Mouse (Mus musculus) layer of hippocampus, adult 18-20 months (tissue): ENCODE measurements at regions not wholly inside any gene's neighbourhood (a gene's known extent, or its start where the extent isn't known, plus 50 kb on each side); places are given as distances from the start of the nearest gene placed in this dataset.

Source experiments
- DNase-seq, 2 experiments: peaks; one replicate each; pipeline ENCODE4 v3.0.0; 2022; ENCODE audit warnings: low spot score in 2 of 2

GRCm38 (mm10) chr1:121842381-121843075 lies 274.7 kb upstream of the Ddx18 start:
- DNase-seq: no peak

- DNase-seq: no peak
These were observed 265.8 kb upstream of the Ddx18 start for GRCm38 (mm10) chr1:121833559-121833958.

DNA sequence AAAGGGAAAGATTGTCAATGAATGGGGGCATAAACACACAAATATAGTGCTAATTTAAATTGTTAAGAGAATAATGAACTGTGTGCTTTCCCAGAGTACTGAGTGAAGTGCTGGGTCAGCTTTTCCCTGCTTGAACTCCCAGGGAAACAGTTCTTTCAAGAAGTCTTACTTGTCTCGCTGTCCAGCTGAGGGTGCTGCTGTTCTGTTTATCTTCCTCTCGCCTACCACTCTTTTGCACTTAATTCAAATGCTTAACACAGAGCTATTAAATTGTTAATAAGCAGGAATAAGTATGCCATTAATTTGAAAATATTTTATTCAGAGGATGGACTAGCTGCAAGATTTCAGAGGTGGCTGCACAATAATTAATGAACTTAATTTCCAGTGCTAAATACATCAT lies 262.5 kb upstream of the Ddx18 start:
- DNase-seq: peak in 1 of 2 experiments; percentile 15

DNA sequence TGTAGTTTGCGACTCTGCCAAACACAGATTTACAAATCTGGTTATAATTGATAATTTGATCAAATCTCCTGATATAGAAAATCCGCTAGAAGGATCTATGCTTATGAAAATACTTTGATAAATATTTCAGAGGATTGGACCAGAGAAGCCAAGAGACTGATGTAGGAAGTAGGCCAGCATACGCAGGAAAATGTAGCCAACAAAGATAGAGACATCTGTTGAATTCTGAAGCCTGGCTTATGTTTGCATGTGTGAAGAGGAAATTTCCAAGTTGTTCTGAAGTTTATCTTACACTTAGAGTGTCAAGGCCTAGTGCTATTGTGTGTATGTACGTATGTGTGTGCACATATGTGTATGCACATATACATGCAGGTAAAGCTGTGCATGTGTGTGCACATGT lies 255.2 kb upstream of the Ddx18 start:
- no peak for DNase-seq

- no peak for DNase-seq
These were observed 235.5 kb upstream of the Ddx18 start for GRCm38 (mm10) chr1:121803338-121803737.

DNA sequence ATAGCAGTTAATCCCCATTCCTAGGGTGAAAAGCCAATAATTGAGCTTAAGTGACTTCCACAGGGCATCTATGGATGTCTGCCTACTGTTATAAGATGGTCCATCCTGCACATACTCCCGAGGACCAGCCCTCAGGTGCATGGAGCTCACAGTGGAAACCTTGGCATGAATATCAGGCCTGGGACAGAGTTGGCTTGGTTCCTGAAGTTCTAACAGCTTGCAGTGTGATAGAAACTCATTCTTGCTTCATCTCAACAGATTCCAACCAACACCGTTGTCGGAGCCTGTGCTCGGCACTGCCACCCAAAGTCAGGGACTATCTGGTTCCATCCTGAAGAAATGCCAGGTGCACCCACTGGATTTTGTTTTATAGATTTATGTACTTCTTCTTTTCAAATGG lies 234.7 kb upstream of the Ddx18 start:
- no peak for DNase-seq

- DNase-seq: peak in 1 of 2 experiments; percentile 31
These were observed 230.7 kb upstream of the Ddx18 start for GRCm38 (mm10) chr1:121798502-121798901.

GRCm38 (mm10) chr1:121795024-121795786 lies 227.4 kb upstream of the Ddx18 start:
- DNase-seq: no peak

- DNase-seq: peak in 1 of 2 experiments; percentile 43
These were observed 217.8 kb upstream of the Ddx18 start for GRCm38 (mm10) chr1:121785631-121786030.

DNA sequence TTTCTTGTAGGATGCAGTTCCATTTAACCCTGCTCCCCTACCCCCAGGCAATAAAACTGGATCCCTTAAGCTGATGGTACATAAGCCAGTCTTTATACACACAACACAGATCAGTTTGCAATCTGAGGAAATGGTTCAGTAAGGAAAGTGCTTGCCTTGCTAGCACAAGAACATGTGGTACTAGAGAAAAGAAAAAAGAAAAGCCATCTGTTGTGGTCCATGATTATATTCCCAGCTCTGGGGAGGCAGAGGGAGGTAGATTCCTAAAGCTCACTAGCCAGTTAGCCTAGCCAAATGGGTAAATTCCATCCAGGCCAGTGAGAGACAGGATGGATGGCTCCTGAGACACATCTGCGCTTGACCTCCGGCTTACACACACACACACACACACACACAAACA lies 206.2 kb upstream of the Ddx18 start:
- DNase-seq: peak; percentile 8 to 41

GRCm38 (mm10) chr1:121771444-121771843 lies 203.7 kb upstream of the Ddx18 start:
- no peak for DNase-seq

GRCm38 (mm10) chr1:121770936-121771335 lies 203.1 kb upstream of the Ddx18 start:
- DNase-seq: no peak

DNA sequence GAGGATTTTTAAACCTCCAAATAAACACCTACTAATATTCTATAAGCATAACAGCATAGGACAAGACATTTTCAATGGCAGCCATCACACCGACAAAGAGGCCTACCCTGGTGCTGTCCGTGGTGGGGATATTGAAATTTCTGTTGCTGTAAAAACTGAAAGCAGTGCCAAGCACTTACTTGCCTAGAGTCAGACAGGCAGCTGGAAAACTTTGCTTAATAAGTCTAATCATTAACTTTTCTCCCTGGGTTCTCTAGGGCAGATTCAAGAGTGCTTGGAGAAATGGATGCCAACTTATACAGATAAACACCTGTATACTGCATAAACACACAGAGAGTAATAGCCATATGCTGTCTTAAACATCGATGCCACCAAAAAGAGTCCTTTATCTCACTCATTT lies 192.3 kb upstream of the Ddx18 start:
- no peak for DNase-seq

GRCm38 (mm10) chr1:121745181-121745580 lies 177.4 kb upstream of the Ddx18 start:
- no peak for DNase-seq

GRCm38 (mm10) chr1:121735113-121735719 lies 167.4 kb upstream of the Ddx18 start:
- DNase-seq: no peak

- DNase-seq: peak in 1 of 2 experiments; percentile 3
These were observed 166.8 kb upstream of the Ddx18 start for GRCm38 (mm10) chr1:121734456-121735112.

GRCm38 (mm10) chr1:121709317-121709860 lies 141.6 kb upstream of the Ddx18 start:
- no peak for DNase-seq

- no peak for DNase-seq
These were observed 140.5 kb upstream of the Ddx18 start for GRCm38 (mm10) chr1:121708301-121708700.

DNA sequence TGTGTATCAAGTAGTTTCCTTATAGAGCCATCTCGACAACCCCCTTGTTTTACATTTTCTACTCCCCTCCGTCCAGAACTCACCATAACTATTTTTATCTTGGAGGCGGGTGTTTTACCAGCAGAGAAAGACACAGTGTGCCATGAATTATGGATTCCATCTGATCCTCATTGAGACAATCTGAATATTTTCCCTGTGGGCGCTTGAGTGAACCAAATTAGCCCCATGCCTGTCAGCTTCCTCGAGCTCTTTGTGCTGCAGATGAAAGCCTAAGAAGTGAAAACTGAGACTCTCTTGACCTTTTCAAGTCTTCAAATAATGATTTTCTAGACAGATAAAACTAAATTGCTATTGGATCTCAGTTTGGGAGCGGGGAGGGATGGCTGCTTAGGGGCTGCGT lies 134.0 kb upstream of the Ddx18 start:
- DNase-seq: peak in 1 of 2 experiments; percentile 29

DNA sequence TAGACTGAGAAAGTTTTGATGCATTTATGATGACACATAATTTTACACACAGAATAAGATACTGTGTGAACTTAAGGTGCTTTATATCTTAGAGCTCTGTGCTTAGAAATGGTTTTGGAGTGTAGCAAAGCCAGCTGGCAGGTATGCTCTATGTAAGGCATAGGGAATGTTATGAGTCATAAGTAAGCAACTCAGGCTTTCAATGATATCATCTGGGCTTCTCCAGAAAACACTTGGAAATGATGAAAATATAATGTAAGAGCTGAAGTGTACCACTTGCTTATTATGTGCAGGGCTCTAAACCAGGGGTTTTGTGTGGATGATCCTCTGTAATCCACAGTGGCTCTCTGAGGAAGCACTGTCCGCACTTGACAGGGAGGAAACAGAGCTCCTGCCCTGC lies 86.1 kb upstream of the Ddx18 start:
- DNase-seq: no peak

DNA sequence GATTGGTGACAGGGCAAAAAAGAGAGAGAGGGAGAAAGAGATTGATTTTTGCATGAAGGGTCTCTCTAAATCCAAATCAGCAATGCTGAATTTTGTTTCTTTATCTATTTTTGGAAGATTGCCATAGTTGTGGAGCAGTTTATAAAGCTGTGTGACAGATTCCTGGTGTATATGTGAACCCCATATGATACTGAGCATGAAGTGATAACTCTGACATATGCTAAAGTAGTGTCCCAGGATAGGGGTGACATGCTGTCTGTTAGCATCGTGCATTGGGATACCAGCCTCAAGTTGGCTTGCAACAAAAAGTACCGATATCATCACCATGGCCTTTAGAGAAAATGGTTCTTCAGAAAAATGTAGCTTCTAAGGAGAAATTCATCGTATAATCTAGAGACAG lies 82.3 kb upstream of the Ddx18 start:
- DNase-seq: no peak
